Mouse (Mus musculus) heart, embryonic 10.5 days (tissue): ENCODE measurements around the gene Ucn2. TPM values are rescaled to one million over a fixed set of nuclear protein-coding genes. Genes with fewer than 3 reads are reported as not detected.

Source experiments
- DNase-seq: peaks from one replicate; pipeline ENCODE4 v3.0.0-alpha.2; 2017; ENCODE audit warnings: low spot score
- H3K27ac ChIP-seq: fragments of 300-500 bp; sonication (generic); 2 replicates; pipeline ENCODE4 v1.5.1; 2016; ENCODE audit warnings: mild to moderate bottlenecking
- H3K27me3 ChIP-seq: fragments of 300-500 bp; sonication (generic); 2 replicates; pipeline ENCODE4 v1.6.1; 2016; ENCODE audit warnings: mild to moderate bottlenecking; ENCODE audit not compliant: poor library complexity, insufficient read depth, severe bottlenecking
- H3K36me3 ChIP-seq: fragments of 300-500 bp; sonication (generic); 2 replicates; pipeline ENCODE4 v1.6.1; 2016; ENCODE audit warnings: mild to moderate bottlenecking, moderate library complexity
- H3K4me1 ChIP-seq: fragments of 300-500 bp; sonication (generic); 2 replicates; pipeline ENCODE4 v1.6.1; 2016; ENCODE audit warnings: mild to moderate bottlenecking
- H3K4me3 ChIP-seq: fragments of 300-500 bp; sonication (generic); 2 replicates; pipeline ENCODE4 v1.5.1; 2016; ENCODE audit warnings: mild to moderate bottlenecking, moderate library complexity
- H3K9me3 ChIP-seq: fragments of 300-500 bp; sonication (generic); 2 replicates; pipeline ENCODE4 v1.6.1; 2016; ENCODE audit warnings: mild to moderate bottlenecking, moderate library complexity
- whole genome bisulfite sequencing: fragments of 180-500 bp; shearing (Covaris S2); methylation state at CpG from one replicate; pipeline ENCODE4 v1.1.7; 2016; 5-methylcytosine and 5-hydroxymethylcytosine counted together
- microRNA counts: library from miRNA; unstranded; fragments of <30 nt; microRNA quantifications from one replicate; lab custom pipeline; 2017
- microRNA-seq: library from miRNA; unstranded; fragments of <30 nt; microRNA quantifications from one replicate; pipeline ENCODE4, GENCODE M21; 2017
- polyA plus RNA-seq: library from polyadenylated mRNA; unstranded; fragments of >200 nt; fragmentation: Nextera tagmentation; extraction: Ambion mirVana; gene quantifications from 2 replicates; pipeline ENCODE4 v1.2.1, GENCODE M21; 2016

Ucn2 gene
- polyA plus RNA-seq, 1 experiment from 2014 or later: not detected

DNA sequence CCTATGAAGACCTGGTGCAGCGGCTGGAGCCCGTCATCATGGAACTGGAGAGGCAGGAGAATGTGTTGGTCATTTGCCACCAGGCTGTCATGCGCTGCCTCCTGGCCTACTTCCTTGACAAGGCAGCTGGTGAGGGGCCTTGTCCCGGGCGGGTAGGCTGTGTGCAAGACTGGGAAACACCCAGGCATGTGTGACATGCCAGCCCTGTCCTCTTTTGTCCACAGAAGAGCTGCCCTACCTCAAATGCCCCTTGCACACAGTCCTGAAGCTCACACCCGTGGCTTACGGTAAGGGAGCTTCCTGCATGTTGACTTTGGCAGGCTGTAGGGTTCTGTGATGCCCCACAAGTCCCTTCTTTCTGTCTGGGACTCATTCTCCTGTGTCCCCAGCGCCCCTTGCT lies 41.7 kb downstream of the Ucn2 start:
- H3K9me3 ChIP-seq: no peaks in the 10 kb centered on the region
- H3K27me3 ChIP-seq: no peaks in the 10 kb centered on the region
- H3K36me3 ChIP-seq: no peaks in the 10 kb centered on the region
- no peak overlapping the region for H3K4me3 ChIP-seq
- no peak overlapping the region for H3K27ac ChIP-seq
- peaks cover 10% of the 10 kb centered on the region for H3K4me1 ChIP-seq
- 74% methylated on average over 8 of the region's 8 CpGs for WGBS
- DNase-seq: no peak

DNA sequence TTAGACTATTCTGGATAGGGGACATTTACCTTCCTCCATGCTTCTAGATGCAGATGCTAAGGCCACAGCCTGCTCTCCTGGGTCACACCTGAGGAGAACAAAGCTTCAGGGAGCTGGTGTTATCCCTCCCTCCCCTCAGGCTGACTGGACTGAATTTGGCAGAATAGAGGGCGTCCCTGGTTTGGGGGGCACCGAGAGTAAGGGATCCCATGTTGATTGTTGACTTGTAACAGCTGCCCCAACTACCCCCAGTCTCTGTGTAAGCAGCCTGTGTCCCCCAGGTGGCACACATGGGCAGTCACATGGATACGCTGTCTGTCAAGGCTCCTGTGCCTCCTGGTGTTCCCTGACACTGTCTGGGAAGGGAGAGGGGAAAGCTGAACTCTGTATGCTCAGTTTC lies 42.6 kb downstream of the Ucn2 start:
- WGBS: 79% methylated on average over 3 of the region's 3 CpGs
- no peak for DNase-seq

DNA sequence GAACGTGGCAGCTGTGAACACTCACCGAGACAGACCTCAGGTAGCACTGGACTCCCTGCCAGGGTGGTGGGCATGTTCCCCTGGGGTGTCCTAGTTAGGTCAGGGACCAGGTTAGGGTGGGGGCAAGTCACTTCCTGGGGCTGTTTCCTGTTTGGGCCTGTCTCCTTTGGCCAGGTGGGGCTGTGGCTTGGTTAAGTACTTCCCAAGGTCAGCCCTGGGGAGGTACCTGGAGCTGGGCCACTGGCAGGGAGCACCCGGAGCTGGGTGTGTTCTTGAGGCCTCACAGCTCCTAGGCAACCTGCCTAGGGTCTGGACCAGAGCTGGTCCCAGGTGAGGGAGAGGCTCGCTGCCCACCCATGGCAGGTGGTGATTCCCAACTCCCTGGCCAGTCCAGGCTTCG lies 43.1 kb downstream of the Ucn2 start:
- Histone ChIP-seq H3K27ac (0 out of 2 replicates have a peak overlapping the region, but pooled peaks have one; percentile 6), H3K27me3 (no peaks in the 10 kb centered on the region), H3K4me1 (peaks cover 10% of the 10 kb centered on the region), H3K36me3 (no peaks in the 10 kb centered on the region), H3K9me3 (no peaks in the 10 kb centered on the region), H3K4me3 (no peak overlapping the region)
- DNase-seq: no peak
- WGBS: 81% methylated on average over 5 of the region's 5 CpGs

More for the DNA sequence above, 42.6 kb downstream of the Ucn2 start:
- H3K27ac ChIP-seq: 0 out of 2 replicates have a peak overlapping the region, but pooled peaks have one; percentile 6
- H3K4me3 ChIP-seq: no peak overlapping the region
- no peaks in the 10 kb centered on the region for H3K27me3 ChIP-seq
- peaks cover 10% of the 10 kb centered on the region for H3K4me1 ChIP-seq
- no peaks in the 10 kb centered on the region for H3K36me3 ChIP-seq
- no peaks in the 10 kb centered on the region for H3K9me3 ChIP-seq

DNA sequence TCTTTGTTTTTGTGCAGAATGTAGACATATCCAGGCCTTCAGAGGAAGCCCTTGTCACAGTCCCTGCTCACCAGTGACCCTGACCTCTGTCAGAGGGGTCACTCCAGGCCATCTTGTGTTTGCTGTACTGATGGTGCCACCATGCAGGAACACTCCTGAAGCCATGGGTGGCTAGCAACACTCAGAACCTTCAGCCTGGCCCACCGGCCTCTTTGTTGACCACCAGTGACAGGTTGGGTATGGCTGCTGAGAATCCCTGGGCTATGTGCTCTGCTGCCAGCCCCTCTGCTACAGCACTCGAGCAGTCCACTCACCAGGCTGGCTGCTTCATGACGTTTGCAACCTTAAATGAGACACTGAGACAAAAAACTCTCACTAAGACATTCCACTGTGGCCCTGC lies 44.5 kb downstream of the Ucn2 start:
- Histone ChIP-seq H3K4me3 (no peak overlapping the region), H3K9me3 (no peaks in the 10 kb centered on the region), H3K27me3 (no peaks in the 10 kb centered on the region), H3K4me1 (peaks cover 10% of the 10 kb centered on the region), H3K36me3 (no peaks in the 10 kb centered on the region), H3K27ac (no peak overlapping the region)
- WGBS: 72% methylated on average over 3 of the region's 3 CpGs
- DNase-seq: no peak

DNA sequence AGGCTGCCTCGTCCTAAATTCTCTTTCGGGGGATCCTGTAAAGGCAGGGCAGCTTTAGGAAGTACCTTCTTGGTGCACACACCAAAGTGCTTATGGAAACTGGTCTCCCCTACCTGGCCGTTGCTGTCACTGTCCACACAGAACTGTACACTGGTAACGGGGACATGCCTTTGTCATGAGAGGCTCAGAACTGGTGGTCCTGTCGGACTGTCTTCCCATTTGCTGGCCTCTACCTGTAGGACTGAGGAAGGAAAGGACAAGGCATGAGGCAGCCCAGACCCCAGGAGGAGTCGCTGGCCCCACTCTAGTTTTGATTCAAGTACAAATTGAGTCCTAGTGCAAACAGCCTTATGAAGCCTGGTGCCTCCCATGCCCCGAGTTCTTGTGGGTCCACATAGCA lies 45.2 kb downstream of the Ucn2 start:
- no peaks in the 10 kb centered on the region for H3K9me3 ChIP-seq
- 89% methylated on average over 7 of the region's 7 CpGs for WGBS
- peaks cover 10% of the 10 kb centered on the region for H3K4me1 ChIP-seq
- no peak for DNase-seq
- H3K27me3 ChIP-seq: no peaks in the 10 kb centered on the region
- H3K4me3 ChIP-seq: no peak overlapping the region
- H3K36me3 ChIP-seq: no peaks in the 10 kb centered on the region
- no peak overlapping the region for H3K27ac ChIP-seq

DNA sequence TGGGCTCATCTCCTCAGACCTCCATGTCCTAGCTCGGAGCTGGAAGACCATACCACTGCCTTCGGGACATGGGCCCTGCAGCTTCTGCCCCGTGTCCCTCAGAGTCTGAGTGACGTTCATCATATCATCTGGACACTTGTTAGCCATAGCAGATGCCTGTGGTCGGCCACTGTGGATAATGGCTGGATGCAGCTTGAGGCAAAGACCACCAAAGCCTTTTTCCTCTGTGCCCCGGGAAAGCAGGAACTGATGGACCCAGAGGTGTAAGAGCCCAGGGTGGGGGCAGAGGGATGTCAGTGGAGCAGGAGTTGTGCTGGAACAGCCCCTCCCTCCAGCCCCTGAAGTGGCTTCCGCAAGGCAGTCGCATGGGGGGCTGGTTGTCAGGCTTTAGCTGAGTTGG lies 45.9 kb downstream of the Ucn2 start:
- H3K27ac ChIP-seq: no peak overlapping the region
- no peaks in the 10 kb centered on the region for H3K36me3 ChIP-seq
- H3K9me3 ChIP-seq: no peaks in the 10 kb centered on the region
- 77% methylated on average over 8 of the region's 8 CpGs for WGBS
- no peaks in the 10 kb centered on the region for H3K27me3 ChIP-seq
- H3K4me1 ChIP-seq: peaks cover 10% of the 10 kb centered on the region
- no peak overlapping the region for H3K4me3 ChIP-seq
- DNase-seq: no peak

DNA sequence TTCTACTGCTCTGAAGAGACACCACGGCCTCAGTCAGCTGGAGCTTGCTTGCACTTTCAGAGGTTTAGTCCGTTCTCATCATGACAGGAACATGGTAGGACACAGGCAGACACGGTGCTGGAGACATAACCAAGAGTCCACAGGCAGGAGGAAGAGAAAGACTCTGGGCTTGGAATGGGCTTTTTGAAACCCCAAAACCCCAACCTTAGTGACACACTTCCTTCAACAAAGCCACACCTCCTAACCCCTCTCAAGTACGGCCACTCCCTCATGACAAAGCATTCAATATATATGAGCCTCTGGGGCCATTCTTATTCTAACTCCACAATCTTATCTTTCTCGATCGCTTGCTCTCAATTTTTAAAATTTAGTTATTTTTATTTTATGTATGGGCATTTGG lies 46.6 kb downstream of the Ucn2 start:
- no peak for DNase-seq
- Histone ChIP-seq H3K27ac (no peak overlapping the region), H3K27me3 (no peaks in the 10 kb centered on the region), H3K4me3 (no peak overlapping the region), H3K9me3 (no peaks in the 10 kb centered on the region), H3K36me3 (no peaks in the 10 kb centered on the region), H3K4me1 (peaks cover 9% of the 10 kb centered on the region)
- WGBS: 78% methylated on average over 6 of the region's 6 CpGs

MicroRNAs within 50 kb of the gene (microRNA counts, 519-probe panel; counts per million panel counts)
- not detected for microRNA mmu-miR-711 (lab: Ali Mortazavi, UCI)

Small RNA genes lying within 50 kb of the gene (microRNA-seq; reads per million reads assigned to microRNA genes)
- not detected for gene Mir711

Other genes with a start within 250 kb of the Ucn2 start
- gene Ip6k2, start 202.2 kb upstream of the Ucn2 start, polyA plus RNA-seq: 48.1 and 63.9 TPM in 2 replicates
- 9.2 and 10.8 TPM in 2 replicates for gene Nckipsd, start 177.6 kb upstream of the Ucn2 start, polyA plus RNA-seq
- 0.13 and 0.26 TPM in 2 replicates for gene Celsr3, start 159.7 kb upstream of the Ucn2 start, polyA plus RNA-seq
- gene Slc26a6, start 132.7 kb upstream of the Ucn2 start, polyA plus RNA-seq: 5.4 and 9.3 TPM in 2 replicates
- gene Tmem89, start 71.4 kb upstream of the Ucn2 start, polyA plus RNA-seq: not detected in 2 replicates
- 692 and 883 TPM in 2 replicates for gene Uqcrc1, start 49.4 kb upstream of the Ucn2 start, polyA plus RNA-seq
- 1.0 and 1.8 TPM in 2 replicates for gene Col7a1, start 32.4 kb upstream of the Ucn2 start, polyA plus RNA-seq
- gene Pfkfb4, start 5.8 kb downstream of the Ucn2 start, polyA plus RNA-seq: 6.9 and 9.4 TPM in 2 replicates
- 58.2 and 68.5 TPM in 2 replicates for gene Shisa5, start 52.6 kb downstream of the Ucn2 start, polyA plus RNA-seq
- 8.2 and 8.9 TPM in 2 replicates for gene Trex1, start 73.7 kb downstream of the Ucn2 start, polyA plus RNA-seq
- gene Atrip, start 88.1 kb downstream of the Ucn2 start, polyA plus RNA-seq: 20.6 and 26.8 TPM in 2 replicates
- 19.1 and 19.7 TPM in 2 replicates for gene Ccdc51, start 96.5 kb downstream of the Ucn2 start, polyA plus RNA-seq
- 734 and 774 TPM in 2 replicates for gene Tma7, start 96.6 kb downstream of the Ucn2 start, polyA plus RNA-seq
- gene Plxnb1, start 109.4 kb downstream of the Ucn2 start, polyA plus RNA-seq: 11.5 and 14.2 TPM in 2 replicates
- gene Fbxw21, start 176.0 kb downstream of the Ucn2 start, polyA plus RNA-seq: not detected in 2 replicates
- gene Fbxw13, start 210.0 kb downstream of the Ucn2 start, polyA plus RNA-seq: not detected in 2 replicates
- not detected in 2 replicates for gene Fbxw20, start 248.7 kb downstream of the Ucn2 start, polyA plus RNA-seq